Mouse (Mus musculus) skeletal muscle tissue, adult 2 months (tissue): ENCODE results near the gene Mrfap1.

ENCODE experiments used
- DNase-seq: peaks from one replicate; pipeline ENCODE4 v3.0.0-alpha.2; 2012; ENCODE audit warnings: low read depth, low spot score

The Mrfap1 gene

DNA sequence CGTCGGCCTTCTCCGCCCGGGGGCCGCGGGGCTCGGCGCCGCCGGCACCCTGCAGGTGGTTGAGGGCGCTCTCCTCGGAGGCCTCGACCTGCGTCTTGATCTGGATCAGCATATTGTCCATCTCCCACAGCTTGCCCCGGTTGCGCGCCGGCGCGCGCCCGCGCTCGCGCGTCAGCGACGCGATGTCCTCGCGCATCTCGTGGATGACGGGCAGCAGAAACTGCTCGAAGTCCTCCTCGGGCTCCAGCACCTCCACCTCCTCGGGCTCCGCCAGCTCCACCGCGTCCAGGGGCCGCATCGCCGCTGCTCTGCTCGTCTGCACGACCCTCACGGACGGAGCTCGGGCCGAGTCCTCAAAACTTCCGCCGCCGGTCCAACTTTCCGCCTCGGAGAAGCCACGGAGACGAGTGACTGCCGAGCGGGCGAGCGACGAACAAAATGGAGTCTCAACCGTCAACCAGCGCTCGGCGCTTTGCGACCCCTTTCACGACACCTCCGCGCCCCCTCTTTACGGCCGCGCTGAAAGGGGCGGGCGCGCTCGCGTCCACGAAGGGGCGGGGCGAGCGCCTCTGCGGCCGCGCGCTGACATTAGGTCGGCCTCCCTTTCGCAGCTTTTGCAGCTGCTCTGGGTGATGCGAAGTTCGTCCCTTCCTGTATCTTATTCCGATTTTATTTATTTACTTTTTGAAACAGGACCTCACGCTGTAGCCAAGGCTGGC is at the start of gene Mrfap1:
Gene Mrfap1, minus strand, starts transcription at position 477 of the 719 bp plus-strand sequence.
- DNase-seq, result peak; percentile 91

DNA sequence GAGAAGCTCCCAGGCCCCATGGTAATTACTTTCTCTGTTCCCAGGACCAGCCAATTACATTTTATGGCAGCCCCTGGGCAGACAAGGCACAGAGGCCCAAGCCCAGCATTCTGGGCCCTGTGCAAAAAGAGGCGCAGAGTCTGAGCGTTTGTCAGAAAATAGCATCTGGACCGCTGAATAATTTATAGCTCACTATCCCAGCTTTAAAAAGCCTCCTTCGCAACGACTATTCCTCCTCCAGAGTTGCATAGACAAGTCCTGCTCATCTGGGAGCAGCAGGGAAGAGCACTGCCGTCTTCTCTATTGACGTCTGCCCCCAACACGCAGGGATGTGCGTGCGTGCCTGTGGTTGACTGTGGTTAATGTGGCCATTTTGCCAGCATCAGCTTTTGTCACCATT is 47.9 kb upstream of the Mrfap1 start:
- DNase-seq, result no peak

GRCm38 (mm10) chr5:36841701-36842100 is 45.1 kb upstream of the Mrfap1 start:
- DNase-seq, result no peak

GRCm38 (mm10) chr5:36840092-36840491 is 43.5 kb upstream of the Mrfap1 start:
- no peak for DNase-seq

DNA sequence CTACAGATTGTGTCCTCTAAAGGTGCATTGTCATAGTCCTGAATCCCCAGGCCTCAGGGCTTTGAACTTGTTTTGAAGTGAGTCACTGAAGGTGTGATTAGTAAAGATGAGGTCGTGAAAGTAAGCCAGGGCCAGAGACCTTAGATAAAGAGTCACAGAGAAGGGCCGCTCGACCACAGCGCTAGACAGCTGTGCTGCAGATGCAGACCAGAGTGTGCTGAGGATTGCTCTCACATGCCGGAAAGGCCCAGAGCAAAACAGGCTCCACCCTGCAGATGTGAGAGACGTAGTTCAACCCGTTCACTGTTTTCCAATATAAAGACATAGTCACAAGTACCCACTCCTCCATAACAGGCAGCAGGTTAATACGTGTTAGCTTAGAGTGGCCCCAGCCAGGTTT is 43.0 kb upstream of the Mrfap1 start:
- DNase-seq, result no peak

DNA sequence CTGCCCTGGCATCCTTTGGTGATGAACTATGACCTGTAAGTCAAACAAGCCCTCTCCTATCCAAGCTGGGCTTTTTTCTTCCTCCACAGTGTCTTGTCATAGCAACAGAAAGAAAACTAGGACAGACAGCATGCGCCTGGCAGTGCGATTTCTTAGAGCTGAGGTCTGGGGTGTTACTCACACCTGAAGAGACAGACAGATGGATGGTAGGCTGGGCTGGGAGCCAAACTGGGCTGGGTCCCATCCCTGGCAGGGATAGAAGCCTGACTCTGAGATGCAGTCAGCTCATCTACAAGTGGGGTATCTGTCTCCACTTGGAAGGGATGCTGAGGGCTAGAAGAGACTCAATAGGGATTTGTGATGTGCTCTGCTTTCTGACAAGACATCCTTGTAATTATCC is 42.5 kb upstream of the Mrfap1 start:
- DNase-seq, result no peak

GRCm38 (mm10) chr5:36835933-36836332 is 39.4 kb upstream of the Mrfap1 start:
- peak; percentile 22 for DNase-seq

GRCm38 (mm10) chr5:36831272-36831671 is 34.7 kb upstream of the Mrfap1 start:
- DNase-seq, result no peak

GRCm38 (mm10) chr5:36829913-36830879 is 33.6 kb upstream of the Mrfap1 start, which contains the start of gene Man2b2:
TSS of gene Man2b2 (minus strand) at chr5:36830653.
- peak; percentile 69 for DNase-seq

GRCm38 (mm10) chr5:36829098-36829497 is 32.5 kb upstream of the Mrfap1 start:
- no peak for DNase-seq

DNA sequence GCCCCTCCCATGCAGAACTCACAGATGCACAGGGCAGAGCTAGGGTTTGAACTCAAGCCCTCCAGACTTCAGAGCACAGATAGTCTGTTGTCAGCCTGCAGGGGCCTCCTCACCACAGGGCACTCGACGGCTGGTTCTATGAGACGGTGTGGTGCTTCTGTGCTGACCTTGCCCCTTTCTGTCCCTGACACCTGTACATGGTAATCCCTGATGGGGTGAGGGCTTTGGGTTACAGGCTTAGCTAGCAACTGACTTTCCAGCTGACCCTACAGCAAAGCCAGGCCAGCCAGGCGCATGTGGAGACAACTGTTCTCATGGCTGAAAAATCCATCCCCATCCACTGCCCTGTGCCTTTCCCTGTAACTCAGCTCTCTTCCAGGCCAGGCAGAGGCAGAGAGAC is 26.3 kb upstream of the Mrfap1 start:
- DNase-seq, result no peak

DNA sequence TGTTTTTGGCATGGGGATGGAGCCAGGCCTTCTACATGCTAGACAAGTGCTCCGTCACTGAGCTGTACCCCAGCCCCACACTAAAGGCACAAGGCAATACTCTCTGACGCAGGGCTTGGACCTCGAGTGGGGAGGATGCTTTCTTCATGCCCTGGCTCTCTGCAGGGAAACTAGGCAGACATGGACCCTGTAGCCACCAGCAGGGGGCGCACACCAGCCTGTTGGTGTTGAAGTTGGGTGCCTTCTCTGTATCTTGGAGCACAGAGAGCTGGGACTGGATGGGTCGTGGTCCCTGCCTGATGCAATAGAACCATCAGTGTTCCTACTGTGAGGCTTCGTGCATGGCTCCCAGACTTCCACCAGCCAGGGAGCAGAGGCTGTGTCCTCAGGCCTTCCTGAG is 23.6 kb upstream of the Mrfap1 start:
- no peak for DNase-seq

- no peak for DNase-seq
These were observed 23.2 kb upstream of the Mrfap1 start for GRCm38 (mm10) chr5:36819742-36820141.

DNA sequence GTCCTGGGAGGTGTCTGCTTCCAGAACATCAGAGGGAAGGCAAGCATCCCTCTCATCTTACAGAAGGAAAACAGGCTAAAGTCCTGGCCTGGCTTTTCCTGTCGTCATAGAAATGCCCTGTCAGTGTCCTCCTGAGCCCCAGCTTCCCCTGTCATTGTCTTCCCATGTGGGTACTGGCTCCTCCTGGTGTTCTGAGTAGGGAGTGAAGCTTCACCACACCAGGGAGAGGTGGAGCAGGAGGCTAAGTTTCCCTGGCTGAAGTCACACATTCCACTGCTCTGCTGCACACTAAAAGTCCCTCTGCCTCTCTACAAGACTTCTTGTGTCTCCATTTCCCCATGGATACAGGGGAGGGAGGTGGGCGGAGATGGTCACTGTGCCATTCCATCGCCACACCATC is 21.2 kb upstream of the Mrfap1 start:
- DNase-seq, result no peak

DNA sequence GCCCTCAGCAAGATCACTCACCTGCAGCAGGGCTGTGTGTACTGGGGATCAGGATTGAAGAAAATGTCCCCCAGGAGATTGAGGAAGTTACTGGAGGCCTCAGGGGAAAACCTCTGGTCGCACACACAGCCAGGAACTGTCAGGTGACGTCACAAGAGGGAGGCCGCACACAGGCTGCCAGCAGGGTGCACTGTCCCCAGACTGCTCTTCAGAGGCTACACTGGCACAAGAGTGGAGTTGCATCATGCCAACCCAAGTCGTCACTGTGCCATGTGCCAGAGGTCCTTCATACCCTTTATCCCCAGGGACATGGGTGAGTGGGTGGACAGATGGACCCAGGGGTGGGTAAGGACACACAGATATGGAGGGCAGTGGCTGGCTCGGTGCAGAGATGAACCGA is 18.0 kb upstream of the Mrfap1 start:
- DNase-seq, result no peak

DNA sequence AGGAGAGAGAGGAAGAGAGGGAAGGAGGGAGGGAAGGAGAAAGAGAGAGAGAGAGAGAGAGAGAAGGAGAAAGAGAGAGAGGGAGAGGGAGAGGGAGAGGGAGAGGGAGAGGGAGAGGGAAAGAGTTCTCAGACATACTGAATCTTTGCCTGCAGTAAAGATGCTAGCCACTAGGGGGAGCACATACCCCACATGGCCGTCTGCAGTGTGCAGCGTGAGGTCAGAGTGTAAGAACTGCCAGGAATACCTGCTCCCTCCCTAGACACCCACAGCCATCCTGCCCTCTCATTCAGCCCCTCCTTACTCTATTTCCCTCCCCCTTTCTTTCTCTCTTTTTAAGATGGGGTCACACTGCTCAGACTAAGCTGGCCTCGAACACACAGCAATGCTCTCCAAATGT is 14.8 kb upstream of the Mrfap1 start:
- DNase-seq, result peak; percentile 38

GRCm38 (mm10) chr5:36810634-36811033 is 14.1 kb upstream of the Mrfap1 start:
- no peak for DNase-seq

DNA sequence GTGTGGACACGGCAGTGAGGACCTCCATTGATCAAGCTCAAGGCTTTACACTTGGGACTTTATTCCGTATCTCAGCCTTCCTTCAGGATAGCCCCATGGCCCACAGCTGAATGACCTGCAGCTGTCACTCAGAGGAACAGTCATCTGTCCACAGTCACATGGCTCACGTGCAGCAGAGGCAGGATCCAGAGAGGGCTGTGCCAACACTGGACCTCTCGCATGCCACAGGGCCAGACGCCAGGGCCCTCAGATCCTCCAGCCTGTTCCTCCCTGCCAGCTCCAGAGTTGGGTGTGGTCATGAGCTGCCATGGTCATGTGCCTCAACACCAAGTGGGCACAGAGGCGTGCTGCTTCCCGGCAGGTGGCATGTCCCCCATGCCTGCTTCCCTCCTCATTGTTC is 12.6 kb upstream of the Mrfap1 start:
- no peak for DNase-seq

GRCm38 (mm10) chr5:36807106-36807505 is 10.5 kb upstream of the Mrfap1 start:
- DNase-seq, result no peak

DNA sequence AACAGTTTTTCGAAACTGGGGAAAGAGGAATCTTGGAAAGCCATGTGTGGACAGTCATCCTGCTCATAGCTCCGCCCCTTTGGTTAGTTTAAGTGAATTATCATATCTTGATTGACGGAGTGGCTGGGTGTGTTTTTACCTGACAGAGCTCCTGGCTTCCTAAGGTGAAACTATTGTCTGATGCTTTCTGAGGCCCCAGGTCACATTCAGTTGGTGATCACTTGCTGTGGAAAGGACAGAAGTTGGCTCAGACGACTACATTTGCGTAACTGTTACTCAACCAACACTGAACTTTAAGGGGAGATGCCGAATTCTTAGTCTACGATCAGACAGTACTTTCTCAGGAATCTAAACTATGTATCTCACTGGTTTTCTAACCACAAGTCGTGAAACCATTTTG is 719 bp upstream of the Mrfap1 start:
- DNase-seq, result no peak

DNA sequence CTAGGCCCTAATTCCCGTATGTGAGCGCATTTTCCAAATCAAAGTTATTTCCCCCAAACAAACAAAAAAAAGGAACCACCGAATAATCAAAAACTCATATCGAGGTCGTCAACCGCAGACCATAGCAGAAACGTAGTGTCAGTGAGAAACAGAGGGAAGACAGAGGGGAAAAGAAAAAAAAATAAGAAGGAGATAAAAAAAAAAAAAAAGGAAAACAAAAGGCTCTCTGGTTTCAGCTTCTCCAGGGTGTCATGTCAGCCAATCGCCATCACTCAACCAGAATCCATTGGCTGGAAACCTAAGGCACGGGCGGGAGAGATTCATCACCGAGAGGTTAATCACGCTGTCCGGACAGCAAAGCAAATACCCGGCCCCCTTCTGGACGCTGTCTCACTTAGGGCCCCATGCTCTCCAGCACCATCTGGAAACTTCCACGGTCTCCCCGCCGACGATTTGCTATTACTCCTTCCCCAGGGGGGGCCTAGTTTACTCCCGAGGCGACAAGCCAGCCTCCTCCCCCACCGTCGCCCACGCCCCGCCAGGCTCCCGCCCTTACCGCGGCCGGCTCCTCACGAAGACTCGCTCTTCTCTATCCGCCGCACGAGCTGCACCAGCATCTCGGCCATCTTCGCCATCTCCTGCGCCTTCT is 801 bp downstream of the Mrfap1 start:
- DNase-seq, result peak; percentile 28

DNA sequence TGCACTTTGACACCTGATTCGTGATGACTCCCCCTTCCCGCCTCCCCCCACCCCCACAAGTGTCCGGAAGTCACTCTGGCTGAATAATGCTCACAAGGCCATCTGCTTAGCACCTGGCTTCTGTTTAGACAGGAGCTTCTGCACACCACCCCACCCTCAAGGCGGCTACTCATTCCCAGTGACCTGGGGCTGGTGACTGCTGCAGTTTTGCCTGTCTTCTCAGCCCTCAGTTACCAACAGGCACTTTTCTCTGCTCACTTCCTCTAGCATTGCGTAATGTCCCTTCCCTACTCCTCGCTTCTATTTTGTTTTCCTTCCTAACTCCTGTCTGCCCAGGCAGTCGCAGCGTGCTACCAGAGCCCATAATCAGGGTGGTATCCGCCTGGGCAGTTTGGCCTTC is 4.7 kb downstream of the Mrfap1 start:
- no peak for DNase-seq
